Mouse (Mus musculus) liver, adult 2 months (tissue): ENCODE results near the gene Nr2f6. TPM values are rescaled to one million over a fixed set of nuclear protein-coding genes. Genes with fewer than 3 reads are reported as not detected.

ENCODE experiments used
- DNase-seq: peaks from one replicate; pipeline ENCODE4 v3.0.0-alpha.2; 2011; ENCODE audit warnings: low read depth, low spot score; ENCODE audit errors: extremely low read depth
- H3K27ac ChIP-seq: fragments of 200-500 bp; replicated peaks from 2 replicates; pipeline ENCODE4 v1.5.1; 2012; ENCODE audit warnings: low read depth, mild to moderate bottlenecking, control low read depth, inconsistent platforms, low read length; ENCODE audit not compliant: insufficient read depth
- H3K27me3 ChIP-seq: fragments of 200-500 bp; 2 replicates; pipeline ENCODE4 v1.6.1; 2012; ENCODE audit warnings: mild to moderate bottlenecking, moderate library complexity, low read length, inconsistent platforms; ENCODE audit not compliant: control insufficient read depth, insufficient read depth
- H3K36me3 ChIP-seq: fragments of 200-500 bp; 2 replicates; pipeline ENCODE4 v1.6.1; 2012; ENCODE audit warnings: low read length, inconsistent platforms; ENCODE audit not compliant: control insufficient read depth, insufficient read depth
- H3K4me1 ChIP-seq: fragments of 200-500 bp; 2 replicates; pipeline ENCODE4 v1.6.1; 2011; ENCODE audit warnings: low read length; ENCODE audit not compliant: control insufficient read depth, insufficient read depth
- H3K4me3 ChIP-seq: fragments of 200-500 bp; 2 replicates; pipeline ENCODE4 v1.5.1; 2011; ENCODE audit warnings: low read depth, mild to moderate bottlenecking, control low read depth, low read length, moderate library complexity; ENCODE audit not compliant: insufficient read depth
- H3K79me2 ChIP-seq: fragments of 200-500 bp; 2 replicates; pipeline ENCODE4 v1.6.1; 2012; ENCODE audit warnings: inconsistent platforms, mild to moderate bottlenecking, low read length, moderate library complexity; ENCODE audit not compliant: control insufficient read depth, insufficient read depth
- H3K9ac ChIP-seq: fragments of 200-500 bp; 2 replicates; pipeline ENCODE4 v1.6.1; 2012; ENCODE audit warnings: low read depth, mild to moderate bottlenecking, control low read depth, inconsistent platforms, low read length
- CTCF ChIP-seq: fragments of 200-500 bp; IDR thresholded peaks from 2 replicates; pipeline ENCODE4 v1.5.1; 2011; ENCODE audit warnings: low read depth, low read length, control low read depth
- POLR2A ChIP-seq: fragments of 200-500 bp; IDR thresholded peaks from 2 replicates; pipeline ENCODE4 v1.6.1; 2011; ENCODE audit warnings: low read length, control low read depth; ENCODE audit not compliant: insufficient read depth; ENCODE audit errors: extremely low read depth
- WGBS: fragments of 180-500 bp; shearing (Covaris S2); methylation state at CpG from one replicate; pipeline ENCODE4 v1.1.7; 2018; 5-methylcytosine and 5-hydroxymethylcytosine counted together
- polyA plus RNA-seq: library from polyadenylated mRNA; depleted of rRNA; stranded (reverse); fragments of >200 nt; gene quantifications from 2 replicates; pipeline ENCODE4 v1.2.3, GENCODE M21; 2012
- total RNA-seq: library from RNA; depleted of rRNA; stranded (reverse); fragments of >200 nt; gene quantifications from 2 replicates; pipeline ENCODE4 v1.2.3, GENCODE M21; 2014

The Nr2f6 gene
- total and polyA plus RNA-seq, 2 experiments, result 73.9 to 319 TPM

DNA sequence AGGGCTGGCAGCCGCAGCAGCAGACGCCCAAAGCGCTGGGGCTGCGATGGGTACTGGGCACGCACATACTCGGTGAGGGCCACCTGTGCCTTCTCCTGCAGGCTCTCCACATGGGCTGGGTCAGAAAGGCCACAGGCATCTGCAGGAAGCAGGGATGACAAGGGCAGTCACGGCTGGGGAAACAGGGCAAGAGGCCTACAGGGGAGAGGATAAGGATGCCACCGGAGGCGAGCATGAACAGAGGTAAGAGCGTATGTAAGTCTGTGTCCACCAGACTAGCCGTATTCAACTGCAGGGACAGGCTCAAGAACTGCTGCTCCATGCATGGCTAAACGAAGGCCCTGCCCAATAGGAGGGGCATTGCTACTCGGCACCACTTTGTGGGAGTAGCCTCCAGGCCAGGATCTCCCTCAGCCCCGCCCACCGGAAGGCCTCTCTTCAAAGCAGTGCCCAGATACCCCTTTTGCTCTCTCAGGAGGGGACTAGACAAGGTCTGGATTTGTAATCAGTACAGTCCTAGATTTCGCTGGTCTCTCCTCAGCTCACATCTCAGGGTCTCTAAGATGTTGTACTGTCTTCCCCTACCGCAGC lies 7.0 kb downstream of the Nr2f6 start:
- WGBS, result 73% methylated on average over 17 of the region's 17 CpGs
- peak; percentile 45 for DNase-seq
- H3K4me3 ChIP-seq, result no peak overlapping the region
- peak overlapping the region; percentile 20; the same call in 1 of the 2 replicates for H3K27ac ChIP-seq
- peaks cover 39% of the 10 kb centered on the region for H3K4me1 ChIP-seq
- no peak for TF ChIP-seq POLR2A
- H3K36me3 ChIP-seq, result peaks cover 13% of the 10 kb centered on the region
- H3K9ac ChIP-seq, result no peak overlapping the region
- no peaks in the 10 kb centered on the region for H3K27me3 ChIP-seq
- peaks cover 23% of the 10 kb centered on the region for H3K79me2 ChIP-seq

DNA sequence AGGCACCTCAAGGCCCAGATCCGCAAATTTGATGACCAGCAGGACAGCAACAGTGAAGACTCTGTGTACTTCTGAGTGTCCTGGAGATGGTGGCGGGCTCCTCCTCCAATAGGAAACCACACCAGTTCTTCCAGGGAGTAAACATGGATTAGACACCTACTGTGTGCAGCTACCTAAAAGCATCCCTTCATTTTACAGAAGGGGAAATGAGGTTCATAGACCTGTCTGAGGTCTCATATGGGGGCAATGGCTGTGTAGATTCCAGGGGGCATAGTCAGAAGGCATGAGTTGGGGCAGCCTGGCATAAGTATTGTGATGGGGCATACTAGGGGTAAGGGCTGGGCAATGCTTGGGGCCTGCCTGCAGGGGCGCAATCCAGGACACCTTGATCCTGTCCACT lies 8.8 kb downstream of the Nr2f6 start:
- Histone ChIP-seq H3K36me3 (peaks cover 13% of the 10 kb centered on the region), H3K9ac (no peak overlapping the region), H3K27ac (no peak overlapping the region), H3K79me2 (peaks cover 9% of the 10 kb centered on the region), H3K4me3 (no peak overlapping the region), H3K4me1 (peaks cover 30% of the 10 kb centered on the region), H3K27me3 (no peaks in the 10 kb centered on the region)
- TF ChIP-seq POLR2A, result no peak
- no peak for TF ChIP-seq CTCF
- peak; percentile 11 for DNase-seq
- 86% methylated on average over 3 of the region's 3 CpGs for WGBS

- peaks cover 33% of the 10 kb centered on the region for H3K4me1 ChIP-seq
- no peak overlapping the region for H3K27ac ChIP-seq
- 87% methylated on average over 12 of the region's 12 CpGs for WGBS
- peaks cover 11% of the 10 kb centered on the region for H3K36me3 ChIP-seq
- TF ChIP-seq CTCF (no peak), POLR2A (no peak)
- peaks cover 12% of the 10 kb centered on the region for H3K79me2 ChIP-seq
- H3K9ac ChIP-seq, result peak overlapping the region; percentile 18; the same call in 1 of the 2 replicates
- H3K27me3 ChIP-seq, result no peaks in the 10 kb centered on the region
- no peak for DNase-seq
- no peak overlapping the region for H3K4me3 ChIP-seq
These were observed 9.3 kb downstream of the Nr2f6 start for GRCm38 (mm10) chr8:71372427-71372826.

DNA sequence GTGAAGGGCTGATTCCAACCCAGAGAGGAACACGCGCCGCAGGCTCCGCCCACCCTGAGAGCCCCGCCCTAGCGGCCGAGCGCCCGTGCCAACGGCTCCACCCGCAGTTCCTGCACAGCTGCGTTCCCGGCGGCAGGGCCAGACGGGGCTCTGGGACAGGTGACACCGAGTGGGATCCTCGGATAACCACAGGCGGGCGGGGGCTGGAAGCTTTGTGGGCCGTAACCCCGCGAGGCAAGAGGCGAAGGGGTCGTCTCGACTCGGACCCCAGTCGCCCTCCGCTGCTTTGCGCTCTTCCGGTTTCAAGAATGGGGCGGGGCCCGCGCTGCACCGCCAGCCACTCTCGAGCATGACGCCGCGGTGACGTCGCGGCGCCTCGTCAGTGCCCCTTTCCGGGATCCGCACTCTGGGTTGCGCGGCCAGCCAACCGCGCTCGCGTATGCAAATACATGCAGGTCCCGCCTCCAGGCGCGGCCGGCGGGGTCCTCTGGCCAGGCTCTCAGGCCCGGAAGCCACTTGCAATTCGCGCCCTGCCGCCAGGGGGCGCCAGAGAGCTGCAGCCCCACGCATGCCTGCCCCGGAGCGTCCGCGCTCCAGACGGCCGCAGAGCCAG lies 10.4 kb downstream of the Nr2f6 start, which contains the start of gene Ocel1:
TSS of gene Ocel1 (plus strand) at position 63 of the 613 bp plus-strand sequence.
- Histone ChIP-seq H3K27ac (peak within 1 kb of the TSS; percentile 95), H3K4me3 (peak within 1 kb of the TSS; percentile 83), H3K4me1 (peaks cover 24% of the 10 kb centered on the region), H3K27me3 (no peaks in the 10 kb centered on the region), H3K36me3 (peaks cover 11% of the 10 kb centered on the region; the same call in 1 of the 2 replicates), H3K79me2 (peaks cover 12% of the 10 kb centered on the region), H3K9ac (peak within 1 kb of the TSS; percentile 91)
- peak; percentile 89 for DNase-seq
- WGBS, result under 1% methylated on average over 68 of the region's 68 CpGs
- TF ChIP-seq POLR2A (peak; percentile 72; the same call in 1 of the 2 replicates), CTCF (peak; percentile 94)

- H3K4me3 ChIP-seq, result no peak overlapping the region
- DNase-seq, result no peak
- H3K27ac ChIP-seq, result peak overlapping the region; percentile 38
- peaks cover 6% of the 10 kb centered on the region; the same call in 1 of the 2 replicates for H3K79me2 ChIP-seq
- no peak for TF ChIP-seq POLR2A
- TF ChIP-seq CTCF, result no peak
- peaks cover 21% of the 10 kb centered on the region for H3K4me1 ChIP-seq
- H3K9ac ChIP-seq, result 0 out of 2 replicates have a peak overlapping the region, but pooled peaks have one; percentile 13
- H3K27me3 ChIP-seq, result no peaks in the 10 kb centered on the region
- peaks cover 11% of the 10 kb centered on the region; the same call in 1 of the 2 replicates for H3K36me3 ChIP-seq
- 14% methylated on average over 5 of the region's 5 CpGs for WGBS
These were observed 11.0 kb downstream of the Nr2f6 start for GRCm38 (mm10) chr8:71370711-71371235.
